Mouse (Mus musculus) thymus, postnatal 0 days (tissue): ENCODE data around the gene Adam22. TPM values are rescaled to one million over a fixed set of nuclear protein-coding genes. Genes with fewer than 3 reads are reported as not detected.

ENCODE experiments used
- DNase-seq: peaks from one replicate; pipeline ENCODE4 v3.0.0-alpha.2; 2015; ENCODE audit warnings: low spot score
- polyA plus RNA-seq: library from polyadenylated mRNA; unstranded; fragments of >200 nt; fragmentation: Nextera tagmentation; extraction: Ambion mirVana; gene quantifications from 2 replicates; pipeline ENCODE4 v1.2.1, GENCODE M21; 2015

Gene Adam22
- polyA plus RNA-seq, 1 experiment from 2014 or later, result 0.85 TPM

GRCm38 (mm10) chr5:8180646-8181045, 187.3 kb downstream of the Adam22 start:
- no peak for DNase-seq

GRCm38 (mm10) chr5:8178111-8178510, 189.8 kb downstream of the Adam22 start:
- DNase-seq, result no peak

- no peak for DNase-seq
Observed at GRCm38 (mm10) chr5:8164773-8165172, 203.2 kb downstream of the Adam22 start.

GRCm38 (mm10) chr5:8151645-8152044, 216.3 kb downstream of the Adam22 start:
- no peak for DNase-seq

GRCm38 (mm10) chr5:8146146-8146545, 221.8 kb downstream of the Adam22 start:
- no peak for DNase-seq

GRCm38 (mm10) chr5:8145473-8145872, 222.5 kb downstream of the Adam22 start:
- DNase-seq, result no peak

GRCm38 (mm10) chr5:8132546-8132945, 235.4 kb downstream of the Adam22 start:
- no peak for DNase-seq

- DNase-seq, result no peak
Observed at GRCm38 (mm10) chr5:8131918-8132317, 236.0 kb downstream of the Adam22 start.

GRCm38 (mm10) chr5:8129750-8130149, 238.2 kb downstream of the Adam22 start:
- DNase-seq, result no peak

- DNase-seq, result no peak
Observed at GRCm38 (mm10) chr5:8120926-8121325, 247.0 kb downstream of the Adam22 start.

GRCm38 (mm10) chr5:8120087-8120486, 247.9 kb downstream of the Adam22 start:
- DNase-seq, result no peak

GRCm38 (mm10) chr5:8116561-8117168, 251.3 kb downstream of the Adam22 start:
- no peak for DNase-seq

GRCm38 (mm10) chr5:8112246-8112645, 255.7 kb downstream of the Adam22 start:
- DNase-seq, result no peak

- no peak for DNase-seq
Observed at GRCm38 (mm10) chr5:8111691-8112090, 256.3 kb downstream of the Adam22 start.

- no peak for DNase-seq
Observed at GRCm38 (mm10) chr5:8095689-8096088, 272.3 kb downstream of the Adam22 start.

- no peak for DNase-seq
Observed at GRCm38 (mm10) chr5:8094921-8095320, 273.0 kb downstream of the Adam22 start.

GRCm38 (mm10) chr5:8088147-8088546, 279.8 kb downstream of the Adam22 start:
- no peak for DNase-seq

GRCm38 (mm10) chr5:8085661-8086060, 282.3 kb downstream of the Adam22 start:
- no peak for DNase-seq

- no peak for DNase-seq
Observed at GRCm38 (mm10) chr5:8082800-8083509, 285.0 kb downstream of the Adam22 start.

- no peak for DNase-seq
Observed at GRCm38 (mm10) chr5:8077481-8077880, 290.5 kb downstream of the Adam22 start.

- DNase-seq, result no peak
Observed at GRCm38 (mm10) chr5:8073901-8074561, 293.9 kb downstream of the Adam22 start.

GRCm38 (mm10) chr5:8073406-8073805, 294.6 kb downstream of the Adam22 start:
- no peak for DNase-seq

GRCm38 (mm10) chr5:8063207-8063606, 304.8 kb downstream of the Adam22 start:
- no peak for DNase-seq
